Mouse (Mus musculus): Measurements from ENCODE around the gene Fam189b.

DNA sequence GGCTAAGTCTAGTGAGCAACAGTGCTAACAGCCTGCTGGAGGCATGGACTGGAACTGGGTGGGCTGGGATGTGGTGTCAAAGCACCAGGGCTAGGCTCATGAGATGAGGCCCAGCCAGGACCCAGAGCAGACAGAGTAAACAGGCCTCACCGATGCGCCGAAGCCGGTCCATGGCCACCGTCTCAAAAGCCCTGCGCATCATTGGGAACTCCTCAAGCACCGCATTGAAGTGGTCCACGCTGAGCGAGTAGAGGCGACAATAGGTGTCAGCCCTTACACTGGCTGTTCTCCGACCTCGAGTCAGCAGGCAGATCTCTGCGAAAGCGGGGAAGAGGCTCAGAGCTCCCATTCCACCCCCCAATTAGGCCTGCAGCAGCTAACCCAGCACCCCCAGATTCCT, 34.4 kb upstream of the Fam189b start:
- TF ChIP-seq POLR2A (IDR thresholded peaks at IDR 0.05; ENCODE audit: borderline replicate concordance, low read depth, low read length) (no peak), CTCF (IDR thresholded peaks at IDR 0.05; ENCODE audit: low read depth, low read length) (no peak)
